Mouse (Mus musculus): ENCODE results near the gene Gtpbp8.

DNA sequence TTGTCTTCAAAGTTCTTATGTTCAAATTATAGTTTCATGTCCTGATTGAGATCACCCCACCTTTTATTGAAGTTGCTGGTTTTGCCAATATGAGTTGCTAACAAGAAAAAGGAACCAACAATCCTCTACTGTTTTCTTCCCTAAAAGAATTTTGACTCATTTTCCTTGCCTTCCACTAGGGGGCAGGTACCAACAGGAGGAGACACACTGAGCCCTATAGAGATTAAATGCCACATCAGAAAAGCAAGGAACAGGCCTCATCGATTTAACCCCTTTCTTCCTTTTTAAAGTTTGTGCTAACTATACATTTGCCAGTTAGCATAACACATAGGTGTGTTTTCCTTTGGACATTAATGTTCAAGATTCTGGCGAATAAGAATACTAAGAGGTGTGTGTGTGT lies 21.8 kb upstream of the Gtpbp8 start:
- TF ChIP-seq EP300 (IDR thresholded peaks at IDR 0.05; ENCODE audit: insufficient read depth, low read depth, low read length) (no peak), CTCF (IDR thresholded peaks at IDR 0.05; ENCODE audit: low read depth, low read length) (no peak)

Measured in ES-Bruce4 (cell line).